Mouse (Mus musculus): ENCODE measurements at regions not wholly inside any gene's neighbourhood (a gene's known extent, or its start where the extent isn't known, plus 50 kb on each side); places are given as distances from the start of the nearest gene placed in this dataset.

DNA sequence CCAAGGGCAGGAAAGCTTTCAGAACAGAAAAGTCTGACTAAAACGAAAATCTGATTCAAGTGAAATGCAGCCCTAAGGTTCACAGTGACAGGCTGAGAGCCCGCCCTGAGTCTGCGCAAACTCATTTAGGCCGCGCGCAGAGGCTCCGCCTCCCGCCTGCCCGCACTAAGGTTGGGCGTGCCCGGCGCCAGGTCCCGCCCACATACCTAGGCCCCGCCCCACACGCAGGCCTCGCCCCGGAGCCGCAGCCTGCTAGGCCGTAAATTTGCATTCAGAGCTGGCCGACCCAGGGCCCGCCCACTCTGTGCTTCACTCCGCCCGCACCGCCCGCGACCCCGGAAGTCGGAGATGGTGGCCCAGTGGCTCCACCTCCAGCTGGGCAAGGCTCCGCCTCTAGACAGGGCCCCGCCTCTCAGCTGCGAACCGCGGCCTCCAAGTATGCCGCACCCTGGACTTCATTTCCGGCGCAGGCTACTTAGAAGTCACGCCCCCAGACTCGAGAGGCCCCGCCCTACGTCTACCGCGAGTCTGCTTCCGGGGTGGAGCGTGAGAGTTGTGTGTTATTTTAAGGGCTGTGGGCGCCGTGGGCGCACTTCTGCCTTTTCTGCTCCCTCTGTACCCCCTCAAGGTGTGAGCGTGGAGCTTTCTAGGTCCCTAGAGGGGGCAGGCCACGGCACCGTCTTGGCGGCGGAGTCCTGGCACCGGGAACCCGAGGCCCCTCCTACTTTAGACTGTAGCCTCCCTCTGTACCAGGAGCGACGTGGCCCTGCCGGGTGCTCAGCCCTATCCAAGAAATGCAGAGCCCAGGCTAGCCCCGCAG, 52.3 kb upstream of the Wnt7b start:
- DNase-seq = peak; percentile 100

DNA sequence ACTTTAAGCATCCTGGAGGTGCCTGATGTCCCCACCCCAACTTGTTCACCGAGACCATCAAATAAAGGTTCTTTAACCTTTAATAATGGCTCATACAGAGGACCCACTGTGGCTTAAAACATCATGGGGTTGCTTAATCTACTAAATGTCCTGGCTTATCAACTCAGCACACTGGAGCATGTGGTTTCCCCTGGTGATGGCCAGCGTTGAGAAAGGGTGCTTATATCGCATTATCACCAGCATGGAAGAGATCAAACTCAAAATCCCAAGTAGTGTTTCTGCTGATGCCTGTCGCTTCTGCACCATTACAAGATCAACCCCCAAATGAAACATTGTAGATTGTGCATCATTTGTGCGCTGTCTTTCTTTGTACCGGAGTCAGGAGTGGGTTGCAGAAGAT, 53.2 kb upstream of the Wnt7b start:
- no peak for DNase-seq

DNA sequence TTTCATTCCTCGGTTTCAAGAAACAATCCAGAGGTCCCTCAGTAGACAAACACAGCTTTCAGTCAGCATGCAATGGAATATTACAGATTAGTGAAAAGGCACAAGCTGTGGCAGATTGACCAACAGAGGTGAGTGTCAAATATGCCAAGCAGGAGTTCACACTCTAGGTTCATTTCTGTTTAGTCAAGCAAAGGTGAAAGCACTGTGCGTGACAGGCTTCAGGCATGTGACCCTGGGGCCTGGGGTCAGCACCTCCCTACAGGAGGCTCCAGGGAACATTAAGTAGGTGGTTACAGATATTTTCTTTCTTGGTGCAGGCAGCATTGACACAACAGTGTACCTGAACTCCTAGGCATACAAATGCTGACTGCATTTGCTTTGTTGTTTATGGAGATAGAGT, 57.3 kb upstream of the Wnt7b start:
- DNase-seq = no peak

DNA sequence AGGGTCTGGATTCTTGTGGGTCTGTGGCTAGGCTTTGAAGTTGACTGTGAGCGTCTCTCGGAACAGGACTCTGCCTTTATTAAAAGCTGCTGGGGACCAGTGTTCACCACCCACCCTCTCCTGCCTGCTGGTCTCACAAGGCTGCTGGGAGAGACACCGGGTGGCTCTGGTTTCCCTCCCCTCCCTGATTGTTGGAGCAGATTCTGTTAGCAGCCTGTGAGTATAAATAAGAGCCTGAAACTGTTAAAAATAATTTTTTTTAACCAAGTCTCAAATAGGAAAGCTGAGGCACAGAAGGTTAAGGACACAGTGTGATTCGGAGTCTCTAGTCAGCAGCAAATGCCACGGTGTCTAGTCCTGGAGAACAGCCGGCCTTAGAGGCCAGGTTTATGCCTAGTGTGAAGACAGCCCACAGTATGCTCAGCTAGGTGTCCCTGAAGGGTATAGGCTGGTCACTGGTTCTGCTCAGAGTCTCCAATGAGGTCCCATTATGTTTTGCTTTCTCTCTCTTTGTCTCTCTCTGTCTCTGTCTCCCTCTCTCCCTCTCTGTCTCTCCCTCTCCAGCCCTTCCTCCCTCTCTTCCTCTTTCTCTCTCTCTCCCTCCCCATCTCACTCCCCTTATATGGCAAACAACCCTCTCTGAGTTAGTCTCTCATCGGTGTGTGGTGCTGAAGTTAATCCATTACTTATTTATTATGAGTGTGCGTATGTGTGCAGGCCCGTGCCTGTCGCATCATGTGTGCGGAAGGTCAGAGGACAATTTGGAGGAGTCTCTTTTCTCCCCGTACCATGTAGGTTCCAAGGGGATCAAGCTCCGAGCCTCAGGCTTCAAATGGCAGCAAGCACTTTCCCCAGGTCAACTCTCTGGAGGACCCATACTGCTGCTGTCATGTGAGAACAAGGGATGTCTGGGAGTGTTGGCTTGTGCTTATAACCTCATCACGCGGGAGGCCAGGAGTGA, 59.1 kb upstream of the Wnt7b start:
- no peak for DNase-seq

DNA sequence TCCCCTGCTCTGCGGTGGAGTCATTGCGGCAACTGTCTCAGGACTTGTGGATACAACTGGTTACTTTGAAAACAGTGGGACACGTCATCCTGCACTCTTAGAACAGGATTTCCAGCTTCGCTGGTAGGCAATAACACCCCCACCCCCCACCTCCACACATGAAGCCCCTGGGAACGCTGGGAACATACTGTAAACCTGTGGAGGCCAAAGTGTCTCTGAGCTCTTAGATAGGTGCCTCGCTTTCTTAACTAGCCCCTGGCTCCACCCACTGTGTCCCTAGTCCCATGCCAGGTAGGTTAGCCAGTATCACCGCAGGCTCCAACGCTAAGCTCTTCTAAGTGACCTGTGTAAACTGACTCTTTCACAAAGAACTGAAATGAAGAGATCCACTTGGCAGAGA, 63.1 kb upstream of the Wnt7b start:
- peak; percentile 73 for DNase-seq

DNA sequence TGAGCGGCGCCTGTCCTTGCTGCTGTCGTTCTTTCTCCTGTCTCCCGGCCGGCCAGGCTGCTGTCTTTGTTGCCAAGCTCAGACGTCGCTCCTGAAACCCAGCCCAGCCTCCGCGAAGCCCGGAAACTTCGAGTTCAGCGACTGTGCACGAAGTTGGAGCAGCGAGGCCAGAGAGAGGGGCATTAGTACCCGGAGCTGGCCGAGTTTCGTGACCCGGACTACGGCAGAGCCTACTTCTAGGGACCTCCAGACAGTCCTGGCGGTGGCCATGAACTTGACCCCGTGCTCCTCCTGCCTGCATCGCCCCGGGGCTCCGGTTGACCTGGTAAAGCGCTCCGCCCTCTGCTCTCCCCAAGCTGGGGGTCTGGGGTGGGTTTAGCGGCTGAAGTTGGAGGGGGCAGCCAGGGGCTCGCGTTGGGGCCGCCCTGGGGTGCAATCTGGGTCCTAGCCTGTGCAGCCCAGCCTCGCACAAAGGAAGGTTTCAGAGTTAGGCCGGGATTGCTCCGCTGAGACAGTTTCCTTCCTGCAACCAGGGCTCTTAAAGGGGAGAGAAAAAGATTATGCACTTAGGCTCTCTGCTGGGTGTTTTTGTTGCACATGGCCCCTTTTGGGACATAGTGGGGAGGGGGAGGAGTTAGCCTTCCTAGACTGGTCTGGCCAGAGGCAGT, 63.8 kb upstream of the Wnt7b start:
- peak; percentile 84 for DNase-seq

DNA sequence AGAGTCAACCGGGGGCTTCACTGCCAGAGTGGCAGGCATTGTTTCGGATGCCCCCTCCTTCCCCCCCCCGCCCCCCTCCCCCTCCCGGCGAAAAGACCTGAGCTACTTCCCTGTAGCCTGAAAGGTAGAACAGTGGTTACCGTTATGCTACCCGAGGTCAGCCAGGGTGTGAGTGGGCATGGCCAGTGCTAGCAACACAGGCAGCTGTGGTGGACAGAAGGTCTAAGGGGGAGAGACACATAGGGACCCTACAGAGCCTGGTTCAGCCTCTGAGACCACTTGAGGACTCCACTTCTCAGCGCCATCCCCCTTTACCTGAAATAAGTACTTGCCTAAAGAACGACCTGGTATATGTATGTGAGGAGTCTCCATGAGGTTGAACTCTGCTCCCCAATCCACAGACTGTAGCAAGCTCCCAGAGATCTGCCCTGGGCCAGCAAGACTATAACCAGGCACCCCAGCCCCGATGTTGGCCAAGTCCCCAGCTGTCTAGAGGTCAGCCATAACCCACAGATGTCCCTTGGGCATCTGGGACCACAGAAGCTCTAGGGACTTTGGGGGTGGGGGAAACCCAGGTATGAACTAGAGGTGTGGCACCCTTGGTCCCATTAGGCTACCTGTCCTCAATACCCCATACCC, 64.5 kb upstream of the Wnt7b start:
- DNase-seq = peak; percentile 56

DNA sequence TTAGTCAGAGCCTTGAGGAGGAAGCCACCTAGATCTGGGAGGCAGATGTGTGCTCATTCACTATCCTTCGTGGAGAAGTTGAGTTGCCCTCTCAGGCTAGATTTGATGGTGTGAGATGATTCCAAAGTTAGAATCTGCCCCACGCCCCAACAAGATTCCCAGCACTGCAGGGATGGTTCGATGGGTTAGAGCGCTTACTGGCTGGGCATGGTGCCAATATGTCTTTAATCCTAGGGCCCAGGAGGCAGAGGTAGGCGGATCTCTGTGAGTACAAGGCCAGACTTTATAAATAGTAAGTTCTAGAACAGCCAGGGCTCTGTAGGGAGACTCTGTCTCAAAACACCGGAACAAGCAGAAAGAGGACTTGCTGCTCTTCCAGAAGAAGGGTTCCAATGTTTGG, 65.3 kb upstream of the Wnt7b start:
- DNase-seq = no peak

DNA sequence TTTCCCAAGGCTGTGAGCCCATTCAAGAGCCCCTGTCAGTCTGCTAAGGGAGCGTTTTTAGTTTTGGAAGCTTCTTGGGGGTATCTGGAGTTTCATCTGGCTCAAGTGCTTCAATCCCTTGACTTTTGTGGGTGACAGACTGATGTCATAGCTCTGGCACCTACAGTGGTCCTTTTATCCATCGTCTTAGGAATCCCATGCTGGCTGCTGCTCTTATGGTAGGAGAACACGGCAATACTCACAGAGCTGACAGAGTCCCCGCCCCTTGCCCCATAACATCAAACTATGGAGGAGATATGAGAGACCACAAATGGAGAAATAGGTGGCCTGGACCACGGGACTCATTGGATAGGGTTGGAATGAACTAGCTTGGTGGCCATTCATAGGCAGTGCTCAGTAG, 68.0 kb upstream of the Wnt7b start:
- DNase-seq = no peak

DNA sequence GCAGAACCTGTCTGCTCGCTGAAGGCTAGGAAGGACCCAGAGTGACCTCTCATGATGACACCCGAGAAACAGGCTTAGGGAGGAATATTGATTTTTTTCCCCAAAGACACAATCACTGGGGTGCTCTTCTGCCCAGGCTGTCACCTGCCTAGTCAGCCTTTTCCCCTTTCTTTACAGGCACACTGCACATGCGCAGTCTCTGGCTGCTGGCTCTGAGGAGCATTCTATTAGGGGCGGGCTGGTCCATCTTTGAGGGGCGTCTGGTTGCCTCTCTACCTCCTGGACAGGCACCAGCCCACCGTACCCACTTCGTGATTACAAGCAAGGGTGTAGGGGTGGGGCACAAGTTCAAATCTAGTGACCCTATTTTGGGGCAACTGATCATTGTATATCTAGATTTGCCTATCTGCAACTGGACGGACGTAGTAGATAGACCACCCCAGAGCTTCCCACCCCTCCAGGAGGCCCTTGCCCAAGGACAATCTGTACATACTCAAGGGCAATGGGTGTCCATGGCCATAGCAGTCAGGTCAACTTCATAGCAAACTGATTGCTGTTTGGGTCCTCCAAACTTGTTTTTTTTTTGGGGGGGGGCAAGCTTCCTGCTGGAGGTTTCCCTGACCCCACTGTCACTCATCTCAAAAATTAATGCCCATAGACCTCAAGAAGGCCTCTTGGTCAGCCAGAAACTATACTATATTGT, 69.6 kb upstream of the Wnt7b start:
- DNase-seq = no peak

DNA sequence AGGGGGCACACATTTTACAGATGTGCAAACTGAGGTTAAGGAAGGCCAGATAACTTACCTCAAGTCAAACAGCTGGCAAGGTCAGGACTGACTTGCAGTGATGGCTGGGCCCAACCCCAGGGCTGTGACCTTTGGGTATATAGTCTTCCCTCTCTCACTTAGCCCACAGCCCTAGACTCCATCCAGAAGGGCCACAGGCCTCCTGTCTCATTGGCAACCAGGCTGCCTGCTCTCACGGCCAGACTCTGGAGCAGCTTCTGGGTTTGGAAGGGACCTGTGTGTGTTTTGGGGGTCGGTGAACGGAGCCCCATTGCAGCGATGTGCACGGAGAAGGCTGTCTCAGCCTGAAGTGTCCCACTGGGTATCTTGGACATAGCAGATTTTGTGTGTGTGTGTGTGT, 70.2 kb upstream of the Wnt7b start:
- DNase-seq = no peak

DNA sequence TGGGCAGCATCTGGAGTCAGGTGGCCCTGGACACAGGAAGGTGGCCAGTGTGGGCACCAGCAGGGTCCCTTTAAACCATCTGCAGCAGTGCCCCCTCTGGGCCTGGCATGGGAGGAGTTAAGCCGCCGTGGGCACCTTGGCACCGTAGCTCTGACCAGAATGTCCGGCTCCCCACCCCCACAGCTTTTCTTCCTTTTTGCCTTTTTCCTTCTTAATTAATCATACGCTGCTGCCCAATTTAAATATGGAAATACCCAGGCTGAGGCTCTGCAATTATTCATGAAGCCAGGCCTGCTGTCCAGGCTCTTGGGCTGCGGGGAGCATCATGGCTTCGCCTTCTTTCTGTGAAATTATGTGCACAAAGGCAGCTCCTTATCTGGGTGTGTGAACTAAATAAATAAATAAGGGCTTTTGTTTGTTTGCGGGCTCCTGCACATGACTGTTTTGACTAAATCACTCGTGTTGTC, 70.6 kb upstream of the Wnt7b start:
- peak; percentile 54 for DNase-seq

DNA sequence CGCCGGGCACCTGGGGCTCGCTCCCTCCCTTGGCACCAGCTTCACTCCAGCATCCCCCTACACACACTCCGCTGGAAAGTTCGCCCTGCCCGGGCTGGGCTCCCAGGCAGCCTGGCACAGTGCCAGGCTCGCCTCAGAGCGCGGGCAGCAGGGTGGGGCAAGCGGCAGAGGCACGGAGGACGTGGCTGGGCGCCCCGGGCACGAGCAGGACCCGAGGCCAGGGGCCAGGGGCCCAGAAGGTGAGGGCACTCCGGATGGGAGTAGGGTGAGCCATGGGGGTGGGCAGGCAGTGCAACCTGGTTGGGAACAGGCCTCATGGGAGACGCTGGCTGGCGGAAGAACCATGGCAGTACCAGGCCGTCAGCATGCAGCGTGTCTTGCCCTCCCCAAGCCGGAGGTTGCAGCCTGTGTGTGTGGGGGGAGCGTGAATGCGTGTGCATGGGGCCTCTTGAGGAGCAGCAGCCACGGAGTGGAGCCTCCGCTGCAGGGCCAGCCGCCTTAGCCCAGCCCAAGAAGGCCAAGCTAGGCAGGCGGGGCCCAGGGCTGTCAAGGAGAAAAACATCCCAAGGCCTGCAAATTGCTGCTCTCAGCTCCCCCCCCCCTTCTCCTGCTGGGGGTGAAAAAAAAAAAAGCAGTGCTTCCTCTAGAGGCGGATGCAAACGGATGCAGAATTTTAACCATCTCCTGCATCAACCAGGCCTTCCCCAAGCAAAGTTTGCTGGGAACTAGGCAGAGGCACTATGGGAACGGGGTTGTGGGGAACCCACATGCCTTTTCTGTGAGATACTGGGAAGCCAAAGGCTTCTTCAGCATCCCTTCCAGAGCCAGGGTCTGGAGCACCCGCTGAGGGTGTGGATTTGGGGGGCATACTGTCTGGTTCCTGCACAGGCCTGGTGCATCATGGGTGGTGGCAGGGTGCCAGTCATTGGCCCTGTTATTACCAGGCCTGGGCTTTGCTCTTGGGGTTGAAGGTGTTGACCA, 71.4 kb upstream of the Wnt7b start:
- peak; percentile 92 for DNase-seq

DNA sequence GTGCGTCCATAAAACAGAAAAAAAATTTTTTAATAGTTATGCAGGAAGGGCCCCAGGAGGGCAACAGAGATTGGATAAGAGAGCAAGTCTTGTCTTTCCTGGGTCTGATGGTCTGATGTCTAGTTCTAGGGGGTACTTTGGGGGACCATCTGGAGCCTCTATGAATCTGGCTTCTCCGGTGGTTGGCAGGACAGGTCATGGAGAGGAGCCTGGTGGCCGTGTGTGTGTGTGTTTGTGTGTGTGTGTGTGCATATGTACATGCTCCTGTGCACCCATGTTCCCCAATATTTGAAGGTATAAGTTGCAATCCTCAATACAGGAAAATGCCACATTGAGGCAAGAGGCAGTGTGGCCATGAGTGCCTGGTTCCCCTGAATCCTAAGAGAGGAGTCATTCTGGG, 72.5 kb upstream of the Wnt7b start:
- DNase-seq = no peak

DNA sequence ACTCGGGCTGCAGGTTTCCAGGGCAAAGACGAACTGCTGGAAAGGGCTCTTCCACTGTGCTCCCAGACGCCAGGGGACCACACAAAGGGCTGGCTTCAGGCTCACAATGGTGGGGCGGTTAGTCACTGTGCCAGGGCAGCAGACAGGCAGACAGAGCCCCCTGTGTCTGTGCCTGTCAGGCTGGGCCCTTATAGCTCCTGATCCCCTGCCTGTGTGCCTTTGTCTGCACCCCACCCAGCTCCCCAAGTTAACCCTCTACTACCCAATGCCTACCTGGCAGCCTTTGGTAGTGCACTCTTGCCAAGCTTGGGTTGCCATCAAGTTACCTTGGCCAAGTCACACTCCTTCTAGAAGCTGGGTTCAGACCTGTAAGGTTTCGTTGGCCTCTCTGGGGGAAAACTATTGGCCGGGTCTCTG, 73.5 kb upstream of the Wnt7b start:
- peak; percentile 53 for DNase-seq

DNA sequence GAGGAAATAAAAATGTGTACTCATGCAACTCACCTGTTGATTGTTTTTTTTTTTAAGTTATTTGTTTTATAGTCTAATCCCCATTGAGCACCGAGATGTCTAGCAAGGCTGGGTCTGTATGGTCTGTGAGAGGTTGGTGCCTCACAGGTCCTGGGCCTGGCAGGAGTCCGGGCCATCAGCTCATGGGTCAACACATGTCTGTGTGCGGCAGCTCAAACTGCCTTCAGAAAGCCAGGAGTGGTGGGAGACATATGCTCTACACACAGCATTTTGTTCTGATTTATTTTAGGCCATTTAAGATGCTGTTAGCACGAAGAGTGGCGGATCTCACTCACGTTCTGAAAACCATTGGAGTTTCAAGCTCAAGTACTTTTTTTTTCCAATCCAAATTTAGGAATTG, 74.6 kb upstream of the Wnt7b start:
- DNase-seq = no peak

DNA sequence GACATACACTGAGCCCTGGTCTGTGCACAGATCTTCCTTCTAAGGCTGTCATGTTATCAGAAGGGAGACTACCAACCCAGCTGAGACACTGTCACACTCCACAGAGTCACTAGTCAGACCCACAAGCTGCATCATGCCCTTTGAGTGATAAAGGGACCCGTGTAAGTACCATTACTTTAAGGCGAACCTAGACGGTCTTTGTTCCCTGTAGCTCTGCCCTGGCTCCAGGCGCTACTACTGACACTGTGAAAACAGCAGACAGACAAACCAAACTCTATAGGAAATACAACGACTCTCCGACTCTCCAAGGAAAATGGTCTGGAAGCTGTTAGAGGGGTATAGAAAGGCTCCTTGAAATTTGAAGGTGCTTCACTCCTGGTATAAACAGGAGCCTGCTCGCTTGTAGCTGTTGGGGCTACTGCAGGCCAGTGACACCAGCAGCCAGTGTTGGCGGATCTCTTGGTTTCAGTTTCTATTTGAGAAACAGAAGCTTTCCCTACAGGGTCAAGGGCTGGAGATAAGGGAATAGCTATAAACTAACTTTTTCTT, 75.2 kb upstream of the Wnt7b start:
- peak; percentile 67 for DNase-seq

DNA sequence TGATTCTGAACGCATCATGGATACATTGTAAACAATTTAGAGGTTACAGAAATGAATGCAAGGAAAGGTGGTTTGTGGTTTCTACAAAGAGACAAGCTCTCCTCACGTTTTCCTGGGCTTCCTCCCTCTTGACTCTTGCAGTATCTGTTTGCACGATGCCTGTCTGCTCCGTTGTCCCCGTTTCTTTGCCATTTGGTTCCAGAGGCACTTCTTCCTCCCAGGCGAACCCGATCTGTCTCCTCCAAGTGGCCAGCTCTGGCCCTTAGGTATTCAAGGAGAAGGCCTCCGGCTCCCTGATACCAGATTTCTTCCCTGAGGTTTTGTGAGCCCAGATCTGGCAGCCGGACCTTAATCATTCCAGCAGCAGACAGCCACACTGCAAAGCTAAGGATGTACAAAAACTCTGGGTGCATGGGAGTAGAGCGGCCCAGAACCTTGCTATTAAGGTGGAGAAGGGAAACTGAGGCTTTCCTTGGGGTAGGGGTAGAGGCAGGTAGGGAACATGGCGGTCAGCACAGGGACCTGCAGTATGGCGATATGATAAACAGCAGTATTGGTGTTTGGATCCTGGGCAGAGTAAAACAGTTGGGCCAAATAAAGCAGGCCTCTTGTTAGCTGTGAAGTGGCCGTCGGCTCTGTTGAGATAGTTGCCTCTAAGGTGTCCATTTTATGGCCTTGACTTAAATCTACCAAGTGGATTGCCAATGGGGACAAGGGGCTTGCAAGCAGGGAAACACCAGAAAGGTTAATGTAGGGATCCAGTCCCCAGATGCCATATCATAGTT, 76.0 kb upstream of the Wnt7b start:
- peak; percentile 33 for DNase-seq

Data from adrenal gland, postnatal 14 days (tissue).